Mouse (Mus musculus) CD4-positive, CD25-positive, alpha-beta regulatory T cell, adult 4 months (primary cell): ENCODE measurements around the gene Tubb1. TPM values are rescaled to one million over a fixed set of nuclear protein-coding genes. Genes with fewer than 3 reads are reported as not detected.

Experiments used
- polyA plus RNA-seq, 2 experiments: library from polyadenylated mRNA; unstranded; fragments of 100-300 nt; shearing (Covaris generic); gene quantifications; one replicate each; pipeline ENCODE4 v1.2.1; 2017

The Tubb1 gene
- polyA plus RNA-seq, 2 experiments from 2014 or later = not detected

Other genes starting within 250 kb of the Tubb1 start
- gene Gnas, start 166.4 kb upstream of the Tubb1 start, polyA plus RNA-seq = 100 to 1,000 TPM in 1 of 2 experiments, 10 to 100 TPM in 1; 96.1 to 130 TPM
- gene Gm20721, start 104.0 kb upstream of the Tubb1 start, polyA plus RNA-seq = 1 to 10 TPM; 1.6 to 2.3 TPM
- 100 to 1,000 TPM in 1 of 2 experiments, 10 to 100 TPM in 1; 53.4 to 105 TPM for gene Nelfcd, start 34.9 kb upstream of the Tubb1 start, polyA plus RNA-seq
- 100 to 1,000 TPM in 1 of 2 experiments, 10 to 100 TPM in 1; 91.9 to 125 TPM for gene Ctsz, start 11.7 kb upstream of the Tubb1 start, polyA plus RNA-seq
- 100 to 1,000 TPM; 552 to 670 TPM for gene Atp5e, start 13.4 kb downstream of the Tubb1 start, polyA plus RNA-seq
- gene Prelid3b, start 22.4 kb downstream of the Tubb1 start, polyA plus RNA-seq = 10 to 100 TPM; 69.8 to 85.8 TPM
- gene Zfp831, start 192.8 kb downstream of the Tubb1 start, polyA plus RNA-seq = 1 to 10 TPM; 9.2 to 9.6 TPM